Comparison of ENCODE assay signal across 8 mouse cellular contexts in genomic region chr15:96460451-96460729, GRCm38 (mm10). TPM values are rescaled to one million over a fixed set of nuclear protein-coding genes. Genes with fewer than 3 reads are reported as not detected.
DNase-seq lines count a peak whose midpoint lies in the region; ATAC-seq and TF ChIP-seq lines count a peak whose summit lies in the region.

No protein-coding gene starts in this region.

- DNase-seq in ovary, postnatal 10 days (ENCODE audit: low spot score): peak; percentile 42
- no peak for DNase-seq in ovary, adult 18-20 months (ENCODE audit: low spot score)
- peak; percentile 5 for DNase-seq in limb, embryonic 14.5 days (ENCODE audit: low spot score)
- DNase-seq in left cerebral cortex, postnatal 10 days (ENCODE audit: extremely low spot score in 1 of 2, low spot score in 2 of 2): no peak
- no peak for DNase-seq in embryo, embryonic 11 days

- H3K36me3 ChIP-seq in erythroblast, embryonic 14.5 days (ENCODE audit: control insufficient read depth): peaks cover 34% of the 10 kb centered on the region
- peaks cover 3% of the 10 kb centered on the region; the same call in 1 of the 2 replicates for H3K36me3 ChIP-seq in limb, embryonic 14.5 days (ENCODE audit: control insufficient read depth, insufficient read depth, low read length)
- no peaks in the 10 kb centered on the region for H3K36me3 ChIP-seq in stomach, embryonic 16.5 days (ENCODE audit: control insufficient read depth, insufficient read depth, low read length)

- H3K9me3 ChIP-seq in erythroblast, embryonic 14.5 days (ENCODE audit: control insufficient read depth, low read length): peaks cover 10% of the 10 kb centered on the region
- no peaks in the 10 kb centered on the region for H3K9me3 ChIP-seq in limb, embryonic 14.5 days (ENCODE audit: control insufficient read depth, low read length)
- H3K9me3 ChIP-seq in stomach, embryonic 16.5 days (replicated peaks; ENCODE audit: control insufficient read depth, low read length): no peaks in the 10 kb centered on the region

- 0% methylated on average over 18 of the region's 50 CpGs for WGBS in limb, embryonic 14.5 days
- 0% methylated on average over 38 of the region's 50 CpGs for WGBS in stomach, embryonic 16.5 days

- peak overlapping the region; percentile 60; the same call in 1 of the 2 replicates for H3K4me2 ChIP-seq in limb, embryonic 14.5 days (replicated peaks; ENCODE audit: low read depth, low read length, severe bottlenecking)
- peak overlapping the region; percentile 60 for H3K4me2 ChIP-seq in stomach, embryonic 16.5 days (ENCODE audit: low read depth, low read length)

- TF ChIP-seq POLR2A in limb, embryonic 14.5 days (IDR thresholded peaks at IDR 0.05; ENCODE audit: borderline replicate concordance, extremely low read depth, insufficient read depth, insufficient read length): no peak

- peak overlapping the region; percentile 97 for H3K4me3 ChIP-seq in erythroblast, embryonic 14.5 days (replicated peaks)
- peak overlapping the region; percentile 87 for H3K4me3 ChIP-seq in limb, embryonic 14.5 days (replicated peaks; ENCODE audit: low read length)
- H3K4me3 ChIP-seq in stomach, embryonic 16.5 days (replicated peaks; ENCODE audit: low read length): peak overlapping the region; percentile 92

- no peak for ATAC-seq in erythroblast, adult 5-6 weeks (replicated peaks; ENCODE audit: low FRiP score, poor library complexity, severe bottlenecking)
- ATAC-seq in limb, embryonic 14.5 days (ENCODE audit: low FRiP score, low read depth): no peak; the same call in 1 of the 2 replicates
- ATAC-seq in stomach, embryonic 16.5 days (ENCODE audit: insufficient read depth, low FRiP score): no peak; the same call in 1 of the 2 replicates

- peak overlapping the region; percentile 99 for H3K9ac ChIP-seq in limb, embryonic 14.5 days (ENCODE audit: low read depth, low read length, severe bottlenecking)
- peak overlapping the region; percentile 100 for H3K9ac ChIP-seq in stomach, embryonic 16.5 days (ENCODE audit: low read length)

- H3K27ac ChIP-seq in limb, embryonic 14.5 days (replicated peaks; ENCODE audit: low read depth, low read length): peak overlapping the region; percentile 100
- peak overlapping the region; percentile 99 for H3K27ac ChIP-seq in stomach, embryonic 16.5 days (ENCODE audit: low read length)

- H3K27me3 ChIP-seq in erythroblast, embryonic 14.5 days (ENCODE audit: control insufficient read depth): no peaks in the 10 kb centered on the region
- no peaks in the 10 kb centered on the region for H3K27me3 ChIP-seq in limb, embryonic 14.5 days (ENCODE audit: control insufficient read depth, insufficient read depth, low read length)
- H3K27me3 ChIP-seq in stomach, embryonic 16.5 days (ENCODE audit: control insufficient read depth, insufficient read depth, low read length): no peaks in the 10 kb centered on the region

- H3K4me1 ChIP-seq in erythroblast, embryonic 14.5 days (ENCODE audit: control insufficient read depth): peaks cover 58% of the 10 kb centered on the region
- peaks cover 18% of the 10 kb centered on the region for H3K4me1 ChIP-seq in limb, embryonic 14.5 days (ENCODE audit: control insufficient read depth, insufficient read depth, low read length)
- peaks cover 28% of the 10 kb centered on the region for H3K4me1 ChIP-seq in stomach, embryonic 16.5 days (ENCODE audit: control insufficient read depth, insufficient read depth, low read length)

- intact Hi-C loops in left cerebral cortex, postnatal 10 days (cut with DNase I): no loop called here

RNA-seq across cellular contexts. Expression of gene Scaf11, which starts 0.3 kb away (rescaled TPM):
- 2.7 TPM in 2 replicates for polyA plus RNA-seq in erythroblast, embryonic 14.5 days (2012)
- 42.6 and 44.4 TPM in 2 replicates for total RNA-seq in erythroblast, adult 5-6 weeks (2015; ENCODE audit: low replicate concordance)
- 59.1 and 82.2 TPM in 2 replicates for total RNA-seq in erythroblast, adult 5-6 weeks (2017; ENCODE audit: low replicate concordance)
- 46.3 and 51.4 TPM in 2 replicates for polyA plus RNA-seq in limb, embryonic 14.5 days (2012; rRNA removed)
- 93.7 and 104 TPM in 2 replicates for polyA plus RNA-seq in limb, embryonic 14.5 days (2014; fragmentation: Nextera tagmentation; extraction: Ambion mirVana)
- polyA plus RNA-seq in stomach, embryonic 16.5 days (2015; fragmentation: Nextera tagmentation; extraction: Ambion mirVana): 70.1 and 73.0 TPM in 2 replicates
- total RNA-seq in left cerebral cortex, postnatal 10 days (2021): 10 to 100 TPM; 40.8 to 43.0 TPM

Comparison
In these comparisons a context has a peak if more than half of its experiments do, and no peak if none do; other contexts are left out.
1. DNase-seq: peak in ovary, postnatal 10 days (single experiment) and limb, embryonic 14.5 days (single experiment); none in ovary, adult 18-20 months (single experiment), left cerebral cortex, postnatal 10 days (0 of 2) and embryo, embryonic 11 days (single experiment).
2. RNA of gene Scaf11, which starts 0.3 kb away (polyA plus RNA-seq): 46.3 to 104 TPM in limb, embryonic 14.5 days and 70.1 to 73.0 TPM in stomach, embryonic 16.5 days; 2.7 TPM in erythroblast, embryonic 14.5 days; every median in the first group is over 10 times any median in the second.
3. Peak in every context shown above with its lines, with median percentiles within 50 percentile points of each other: H3K4me3 ChIP-seq.